Mouse (Mus musculus): ENCODE data around the gene Edf1. TPM values are rescaled to one million over a fixed set of nuclear protein-coding genes. Genes with fewer than 3 reads are reported as not detected.

Edf1 gene
- total and polyA plus RNA-seq, 3 experiments = 188 to 215 (median 202) TPM

DNA sequence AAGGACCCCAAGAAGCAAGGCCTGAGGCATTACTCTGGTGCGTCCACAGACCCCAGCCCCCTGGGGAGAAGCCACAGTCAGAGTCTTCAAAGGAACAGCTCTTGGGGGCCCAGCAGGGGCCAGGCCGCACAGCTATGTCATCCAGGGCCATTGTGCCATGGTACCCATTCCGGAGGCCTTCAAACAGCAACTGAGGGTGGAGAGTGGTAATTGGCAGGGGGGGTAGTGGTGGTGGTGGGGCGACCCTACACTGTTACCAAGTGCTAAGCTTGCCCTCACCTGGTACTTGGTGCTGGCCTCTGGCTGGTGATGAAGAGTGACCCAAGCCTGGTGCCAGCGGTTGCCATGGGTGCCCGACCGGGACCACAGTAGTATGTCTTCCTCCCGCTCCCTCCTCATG, 8.1 kb downstream of the Edf1 start:
- H3K79me2 ChIP-seq (replicated peaks; ENCODE audit: control insufficient read depth, extremely low read depth, insufficient read depth, poor library complexity, severe bottlenecking) = no peaks in the 10 kb centered on the region
- H3K4me1 ChIP-seq (ENCODE audit: control insufficient read depth in 1 of 2, insufficient read depth in 2 of 2) = no peaks in the 10 kb centered on the region; a peak in 1 of 4 replicates
- TF ChIP-seq POLR2AphosphoS2 (IDR thresholded peaks at IDR 0.05; ENCODE audit: low read depth, low read length) (no peak), RCOR1 (conservative IDR thresholded peaks at IDR 0.05; ENCODE audit: low read depth, low read length) (no peak), SIN3A (IDR thresholded peaks at IDR 0.05; ENCODE audit: low read length) (no peak), E2F4 (IDR thresholded peaks at IDR 0.05; ENCODE audit: insufficient replicate concordance, low read depth, low read length) (no peak), MYC (IDR thresholded peaks at IDR 0.05; ENCODE audit: low read depth, low read length) (no peak), IRF4 (IDR thresholded peaks at IDR 0.05; ENCODE audit: low read depth, low read length) (no peak), USF2 (conservative IDR thresholded peaks at IDR 0.05; ENCODE audit: low read depth, low read length) (no peak), ZMIZ1 (IDR thresholded peaks at IDR 0.05; ENCODE audit: low read depth, low read length) (no peak), KAT2A (IDR thresholded peaks at IDR 0.05; ENCODE audit: insufficient replicate concordance, low read length) (no peak), BHLHE40 (IDR thresholded peaks at IDR 0.05; ENCODE audit: low read depth, low read length) (no peak), NELFE (IDR thresholded peaks at IDR 0.05; ENCODE audit: low read depth, low read length) (no peak), MEF2A (IDR thresholded peaks at IDR 0.05; ENCODE audit: borderline replicate concordance, low read depth, low read length) (no peak), ETS1 (conservative IDR thresholded peaks at IDR 0.05; ENCODE audit: low read depth, low read length) (no peak)
- no peaks in the 10 kb centered on the region for H3K9me3 ChIP-seq (replicated peaks; ENCODE audit: low read length)
- H3K36me3 ChIP-seq (replicated peaks in 1 of 2; ENCODE audit: control insufficient read depth in 1 of 2, insufficient read depth in 1 of 2, low read length in 1 of 2) = peaks cover 79 to 100% of the 10 kb centered on the region in 2 experiments
- no peak for DNase-seq (ENCODE audit: extremely low read depth)
- H3K27me3 ChIP-seq (replicated peaks) = no peaks in the 10 kb centered on the region
- in situ Hi-C loops (cut with MboI; ENCODE audit: low pct_ligation_motif_present, low pct_unique_long_range_greater_than_20kb, low sequenced_read_pairs) (no loop called here), dilution Hi-C loops (cut with MboI; ENCODE audit: extremely low pct_ligation_motif_present, extremely low pct_unique_long_range_greater_than_20kb, low sequenced_read_pairs) (no loop called here)
- no peak overlapping the region for H3K4me2 ChIP-seq (ENCODE audit: insufficient read depth, low read depth, poor library complexity, severe bottlenecking)
- H3K9ac ChIP-seq (ENCODE audit: insufficient read depth, low read depth) = no peak overlapping the region
- H3K4me3 ChIP-seq (replicated peaks in 1 of 3; ENCODE audit: low read depth in 2 of 3, low read length in 2 of 3, poor library complexity in 1 of 3) = no peak overlapping the region
- H3K27ac ChIP-seq (ENCODE audit: insufficient read depth, low read depth) = no peak overlapping the region

DNA sequence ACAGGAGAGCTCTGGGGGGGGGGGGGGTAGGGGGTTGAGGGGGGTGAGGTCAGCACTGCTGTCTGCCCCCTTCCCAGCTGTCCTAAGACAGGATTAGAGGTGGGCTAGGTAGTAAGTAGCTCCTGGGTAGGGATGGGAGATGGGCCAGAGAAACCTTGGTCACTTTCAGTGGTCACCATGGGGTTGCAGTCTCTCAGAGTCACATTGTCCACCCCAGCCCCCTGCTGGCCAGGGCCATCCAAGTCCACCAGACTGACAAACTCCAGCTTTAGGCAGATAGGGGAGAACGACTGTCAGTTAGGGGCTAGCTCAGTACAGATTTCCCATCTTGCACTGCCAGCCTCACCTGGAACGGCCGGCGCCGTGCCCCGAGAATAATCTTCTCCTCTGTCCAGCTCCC, 8.9 kb downstream of the Edf1 start:
- Histone ChIP-seq H3K4me2 (ENCODE audit: insufficient read depth, low read depth, poor library complexity, severe bottlenecking) (no peak overlapping the region), H3K4me1 (ENCODE audit: control insufficient read depth in 1 of 2, insufficient read depth in 2 of 2) (no peaks in the 10 kb centered on the region; a peak in 1 of 4 replicates), H3K79me2 (replicated peaks; ENCODE audit: control insufficient read depth, extremely low read depth, insufficient read depth, poor library complexity, severe bottlenecking) (no peaks in the 10 kb centered on the region), H3K27me3 (replicated peaks) (no peaks in the 10 kb centered on the region), H3K9ac (ENCODE audit: insufficient read depth, low read depth) (no peak overlapping the region), H3K36me3 (replicated peaks in 1 of 2; ENCODE audit: control insufficient read depth in 1 of 2, insufficient read depth in 1 of 2, low read length in 1 of 2) (peaks cover 73 to 100% of the 10 kb centered on the region in 2 experiments), H3K27ac (ENCODE audit: insufficient read depth, low read depth) (no peak overlapping the region), H3K4me3 (replicated peaks in 1 of 3; ENCODE audit: low read depth in 2 of 3, low read length in 2 of 3, poor library complexity in 1 of 3) (no peak overlapping the region), H3K9me3 (replicated peaks; ENCODE audit: low read length) (no peaks in the 10 kb centered on the region)
- in situ Hi-C loops (cut with MboI; ENCODE audit: low pct_ligation_motif_present, low pct_unique_long_range_greater_than_20kb, low sequenced_read_pairs) = no loop called here
- DNase-seq (ENCODE audit: extremely low read depth) = no peak
- dilution Hi-C loops (cut with MboI; ENCODE audit: extremely low pct_ligation_motif_present, extremely low pct_unique_long_range_greater_than_20kb, low sequenced_read_pairs) = no loop called here
- TF ChIP-seq POLR2A (IDR thresholded peaks at IDR 0.05; ENCODE audit: low read depth, low read length) (no peak), ZKSCAN1 (IDR thresholded peaks at IDR 0.05; ENCODE audit: borderline replicate concordance, low read depth, low read length) (no peak), NRF1 (IDR thresholded peaks at IDR 0.05; ENCODE audit: low read depth, low read length) (no peak), JUND (conservative IDR thresholded peaks at IDR 0.05; ENCODE audit: low read depth, low read length) (no peak), RAD21 (IDR thresholded peaks at IDR 0.05; ENCODE audit: low read depth, low read length) (no peak), MXI1 (IDR thresholded peaks at IDR 0.05; ENCODE audit: low read depth, low read length) (no peak), PAX5 (IDR thresholded peaks at IDR 0.05; ENCODE audit: low read length) (no peak), CTCF (conservative IDR thresholded peaks at IDR 0.05 in 1 of 2, IDR thresholded peaks at IDR 0.05 in 1 of 2; ENCODE audit: low read depth in 2 of 2, low read length in 2 of 2) (no peak), ZMIZ1 (IDR thresholded peaks at IDR 0.05; ENCODE audit: low read depth, low read length) (no peak), ELF1 (IDR thresholded peaks at IDR 0.05; ENCODE audit: low read depth, low read length) (no peak)
